Mouse (Mus musculus): ENCODE measurements around the gene Cchcr1.

DNA sequence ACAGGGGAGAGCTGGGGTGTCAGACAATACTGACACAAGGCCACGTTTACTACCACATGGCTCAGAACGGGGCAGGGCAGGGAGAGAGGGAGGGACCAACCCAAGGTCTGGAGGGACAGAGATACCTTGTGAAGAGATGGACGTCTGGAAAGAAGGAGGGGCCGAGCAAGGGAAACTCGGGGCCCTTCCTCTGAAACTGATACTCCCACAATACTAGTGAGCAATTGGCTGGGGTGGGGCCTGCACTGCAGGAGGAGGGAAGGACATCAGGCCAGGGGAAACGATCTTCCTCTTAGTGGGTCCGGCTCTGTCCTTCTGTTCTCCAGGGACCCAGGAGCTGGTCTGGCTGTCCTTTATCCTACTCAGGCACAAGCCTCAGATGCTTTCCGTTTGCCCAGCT lies 34.0 kb downstream of the Cchcr1 start:
- TF ChIP-seq POLR2A (IDR thresholded peaks at IDR 0.05; ENCODE audit: borderline replicate concordance, control insufficient read depth, low read depth, low read length) (no peak), CTCF (IDR thresholded peaks at IDR 0.05; ENCODE audit: control insufficient read depth, insufficient read depth, low read length) (no peak)

Measured in bone marrow, adult 2 months (tissue).